Mouse (Mus musculus) gastrocnemius, postnatal 4 days (tissue): ENCODE measurements at regions not wholly inside any gene's neighbourhood (a gene's known extent, or its start where the extent isn't known, plus 50 kb on each side); places are given as distances from the start of the nearest gene placed in this dataset.
"Not testable (repeated sequence)": the region's sequence is repeated elsewhere in the genome, so short reads cannot be mapped to it uniquely, and the experiment has no call there.

ENCODE experiments used
- DNase-seq, 2 experiments: peaks; one replicate each; pipeline ENCODE4 v3.0.0; 2021 to 2022; ENCODE audit warnings: low spot score in 2 of 2, mixed read lengths in 2 of 2

GRCm38 (mm10) chr7:64101679-64102078 lies 52.0 kb upstream of the Trpm1 start:
- no peak for DNase-seq

- peak in 1 of 2 experiments; percentile 8 for DNase-seq
These were observed 54.0 kb upstream of the Trpm1 start for GRCm38 (mm10) chr7:64099606-64100005.

GRCm38 (mm10) chr7:64090067-64090466 lies 63.6 kb upstream of the Trpm1 start:
- no peak for DNase-seq

- no peak for DNase-seq
These were observed 64.6 kb upstream of the Trpm1 start for GRCm38 (mm10) chr7:64089034-64089433.

- not testable (repeated sequence) for DNase-seq
These were observed 69.7 kb upstream of the Trpm1 start for GRCm38 (mm10) chr7:64083978-64084377.

- no peak for DNase-seq
These were observed 71.0 kb upstream of the Trpm1 start for GRCm38 (mm10) chr7:64082651-64083050.

- no peak for DNase-seq
These were observed 71.4 kb upstream of the Trpm1 start for GRCm38 (mm10) chr7:64082201-64082600.

- DNase-seq: no peak
These were observed 72.0 kb upstream of the Trpm1 start for GRCm38 (mm10) chr7:64081618-64082017.

GRCm38 (mm10) chr7:64081019-64081418 lies 72.6 kb upstream of the Trpm1 start:
- DNase-seq: no peak

- no peak for DNase-seq
These were observed 74.3 kb upstream of the Trpm1 start for GRCm38 (mm10) chr7:64079301-64079700.

- DNase-seq: no peak
These were observed 75.0 kb upstream of the Trpm1 start for GRCm38 (mm10) chr7:64078646-64079045.

- DNase-seq: no peak
These were observed 76.1 kb upstream of the Trpm1 start for GRCm38 (mm10) chr7:64077526-64077925.

GRCm38 (mm10) chr7:64076764-64077360 lies 76.8 kb upstream of the Trpm1 start:
- DNase-seq: no peak

- DNase-seq: no peak
These were observed 77.8 kb upstream of the Trpm1 start for GRCm38 (mm10) chr7:64075696-64076313.

- DNase-seq: no peak
These were observed 78.9 kb upstream of the Trpm1 start for GRCm38 (mm10) chr7:64074661-64075234.

GRCm38 (mm10) chr7:64074186-64074585 lies 79.4 kb upstream of the Trpm1 start:
- DNase-seq: no peak

- no peak for DNase-seq
These were observed 79.9 kb upstream of the Trpm1 start for GRCm38 (mm10) chr7:64073781-64074180.

- no peak for DNase-seq
These were observed 82.7 kb upstream of the Trpm1 start for GRCm38 (mm10) chr7:64070930-64071329.

GRCm38 (mm10) chr7:64065529-64066247 lies 87.9 kb upstream of the Trpm1 start:
- DNase-seq: no peak

- DNase-seq: no peak
These were observed 89.0 kb upstream of the Trpm1 start for GRCm38 (mm10) chr7:64064460-64065241.

GRCm38 (mm10) chr7:64061170-64061569 lies 92.5 kb upstream of the Trpm1 start:
- no peak for DNase-seq
